Mouse (Mus musculus) Patski (cell line): ENCODE measurements at regions not wholly inside any gene's neighbourhood (a gene's known extent, or its start where the extent isn't known, plus 50 kb on each side); places are given as distances from the start of the nearest gene placed in this dataset.

Source experiments
- ATAC-seq: fragments of 100-300 bp; one replicate; pipeline ENCODE4 v1.8.0; 2021
- CTCF ChIA-PET: fragments of 350-600 bp; sonication (Branson Sonifier 250); formaldehyde crosslinking; loops from one replicate; lab custom pipeline; 2022; ENCODE audit warnings: inconsistent platforms; lab: Charles Lee
- POLR2A ChIA-PET: fragments of 350-600 bp; sonication (Branson Sonifier 250); formaldehyde crosslinking; loops from one replicate; lab custom pipeline; 2022; ENCODE audit warnings: antibody characterized with exemption, inconsistent platforms; lab: Charles Lee
- DNase-seq: peaks from one replicate; pipeline ENCODE4 v3.0.0-alpha.2; 2011; ENCODE audit warnings: low read depth, low spot score
- H3K27me3 ChIP-seq: fragments of 371-371 bp; one replicate; pipeline ENCODE4 v1.5.1; 2021
- CTCF ChIP-seq: fragments of 100-300 bp; IDR thresholded peaks from one replicate; pipeline ENCODE4 v1.5.1; 2021
- in situ Hi-C: fragments of 300-500 bp; cut with MboI; formaldehyde crosslinking; loops from 3 replicates; pipeline ENCODE4 v1.11.1; 2018; ENCODE audit warnings: low pct_unique_long_range_greater_than_20kb, mixed read lengths

GRCm38 (mm10) chr5:119579806-119580205 is 90.7 kb upstream of the Tbx3 start:
- in situ Hi-C loops = no loop called here
- ChIA-PET POLR2A (no interaction called here), CTCF (no interaction called here)
- H3K27me3 ChIP-seq = no peaks in the 10 kb centered on the region
- TF ChIP-seq CTCF = no peak
- ATAC-seq (no peak), DNase-seq (no peak)

- TF ChIP-seq CTCF = no peak
- no peak for ATAC-seq
- ChIA-PET POLR2A (no interaction called here), CTCF (no interaction called here)
- no peak for DNase-seq
- no peaks in the 10 kb centered on the region for H3K27me3 ChIP-seq
- in situ Hi-C loops = no loop called here
Measured at GRCm38 (mm10) chr5:119580395-119580794, 90.1 kb upstream of the Tbx3 start.

GRCm38 (mm10) chr5:119580798-119581197 is 89.7 kb upstream of the Tbx3 start:
- DNase-seq (no peak), ATAC-seq (no peak)
- POLR2A ChIA-PET = no interaction called here
- TF ChIP-seq CTCF = no peak
- H3K27me3 ChIP-seq = no peaks in the 10 kb centered on the region
- CTCF ChIA-PET = no interaction called here
- in situ Hi-C loops = no loop called here

- TF ChIP-seq CTCF = no peak
- ChIA-PET CTCF (no interaction called here), POLR2A (no interaction called here)
- DNase-seq (no peak), ATAC-seq (no peak)
- in situ Hi-C loops = no loop called here
- H3K27me3 ChIP-seq = no peaks in the 10 kb centered on the region
Measured at GRCm38 (mm10) chr5:119584389-119584788, 86.1 kb upstream of the Tbx3 start.

GRCm38 (mm10) chr5:119584914-119585313 is 85.6 kb upstream of the Tbx3 start:
- CTCF ChIA-PET = no interaction called here
- POLR2A ChIA-PET = no interaction called here
- DNase-seq = no peak
- TF ChIP-seq CTCF = no peak
- no peak for ATAC-seq
- no peaks in the 10 kb centered on the region for H3K27me3 ChIP-seq
- in situ Hi-C loops = no loop called here

GRCm38 (mm10) chr5:119586391-119587058 is 83.9 kb upstream of the Tbx3 start:
- ChIA-PET POLR2A (no interaction called here), CTCF (no interaction called here)
- no peak for ATAC-seq

GRCm38 (mm10) chr5:119587239-119587811 is 83.1 kb upstream of the Tbx3 start:
- in situ Hi-C loops = no loop called here

More at GRCm38 (mm10) chr5:119586391-119587058, 83.9 kb upstream of the Tbx3 start:
- in situ Hi-C loops = no loop called here
- H3K27me3 ChIP-seq = no peaks in the 10 kb centered on the region
- no peak for TF ChIP-seq CTCF
- no peak for DNase-seq

GRCm38 (mm10) chr5:119588340-119589272 is 81.9 kb upstream of the Tbx3 start:
- ChIA-PET CTCF (no interaction called here), POLR2A (no interaction called here)
- in situ Hi-C loops = no loop called here
- DNase-seq (no peak), ATAC-seq (no peak)
- H3K27me3 ChIP-seq = no peaks in the 10 kb centered on the region
- no peak for TF ChIP-seq CTCF

More at GRCm38 (mm10) chr5:119587239-119587811, 83.1 kb upstream of the Tbx3 start:
- H3K27me3 ChIP-seq = no peaks in the 10 kb centered on the region
- no peak for DNase-seq
- POLR2A ChIA-PET = no interaction called here
- CTCF ChIA-PET = interaction anchor here (0.6 kb wide), 1 partner anchor 98 kb away, joined by 3 read pairs; no protein-coding TSS in a partner anchor
- ATAC-seq = no peak
- no peak for TF ChIP-seq CTCF

- ChIA-PET CTCF (no interaction called here), POLR2A (no interaction called here)
- no peak for TF ChIP-seq CTCF
- no peak for ATAC-seq
- DNase-seq = no peak
- no peaks in the 10 kb centered on the region for H3K27me3 ChIP-seq
- in situ Hi-C loops = no loop called here
Measured at GRCm38 (mm10) chr5:119591271-119591670, 79.2 kb upstream of the Tbx3 start.

- no peaks in the 10 kb centered on the region for H3K27me3 ChIP-seq
- ChIA-PET CTCF (no interaction called here), POLR2A (no interaction called here)
- no peak for TF ChIP-seq CTCF
- no peak for ATAC-seq
- in situ Hi-C loops = no loop called here
- no peak for DNase-seq
Measured at GRCm38 (mm10) chr5:119592891-119593290, 77.6 kb upstream of the Tbx3 start.

GRCm38 (mm10) chr5:119594541-119594940 is 75.9 kb upstream of the Tbx3 start:
- no peak for ATAC-seq
- POLR2A ChIA-PET = no interaction called here
- no peaks in the 10 kb centered on the region for H3K27me3 ChIP-seq

More at GRCm38 (mm10) chr5:119594541-119594940, 75.9 kb upstream of the Tbx3 start:
- in situ Hi-C loops = no loop called here
- TF ChIP-seq CTCF = no peak
- CTCF ChIA-PET = no interaction called here
- no peak for DNase-seq
